Mouse (Mus musculus) neural tube, embryonic 15.5 days (tissue): ENCODE data around the gene Med18. TPM values are rescaled to one million over a fixed set of nuclear protein-coding genes. Genes with fewer than 3 reads are reported as not detected.
A peak's percentile ranks its signal among the peaks of the same experiment; 100 is the strongest.

Source experiments
- ATAC-seq: fragments of 200-750 bp; cut with Nextera tagmentation; 2 replicates; pipeline ENCODE4 v1.8.0; 2017; ENCODE audit warnings: mild to moderate bottlenecking, moderate TSS enrichment, moderate library complexity; ENCODE audit not compliant: low FRiP score
- H3K27ac ChIP-seq: fragments of 300-500 bp; sonication (generic); replicated peaks from 2 replicates; pipeline ENCODE4 v1.5.1; 2015; ENCODE audit warnings: mild to moderate bottlenecking, inconsistent platforms
- H3K27me3 ChIP-seq: fragments of 300-500 bp; sonication (generic); replicated peaks from 2 replicates; pipeline ENCODE4 v1.6.1; 2015; ENCODE audit warnings: inconsistent platforms
- H3K36me3 ChIP-seq: fragments of 300-500 bp; sonication (generic); 2 replicates; pipeline ENCODE4 v1.6.1; 2015; ENCODE audit warnings: inconsistent platforms
- H3K4me1 ChIP-seq: fragments of 300-500 bp; sonication (generic); 2 replicates; pipeline ENCODE4 v1.6.1; 2015; ENCODE audit warnings: inconsistent platforms
- H3K4me2 ChIP-seq: fragments of 300-500 bp; sonication (generic); 2 replicates; pipeline ENCODE4 v1.6.1; 2015; ENCODE audit warnings: inconsistent platforms, mild to moderate bottlenecking, moderate library complexity
- H3K4me3 ChIP-seq: fragments of 300-500 bp; sonication (generic); replicated peaks from 2 replicates; pipeline ENCODE4 v1.5.1; 2015; ENCODE audit warnings: mild to moderate bottlenecking, inconsistent platforms
- H3K9ac ChIP-seq: fragments of 300-500 bp; sonication (generic); replicated peaks from 2 replicates; pipeline ENCODE4 v1.6.1; 2015; ENCODE audit warnings: mild to moderate bottlenecking, inconsistent platforms
- H3K9me3 ChIP-seq: fragments of 300-500 bp; sonication (generic); replicated peaks from 2 replicates; pipeline ENCODE4 v1.6.1; 2016; ENCODE audit warnings: inconsistent platforms
- WGBS: fragments of 180-500 bp; shearing (Covaris S2); methylation state at CpG from one replicate; pipeline ENCODE4 v1.1.7; 2015; ENCODE audit warnings: mixed read lengths; 5-methylcytosine and 5-hydroxymethylcytosine counted together
- polyA plus RNA-seq: library from polyadenylated mRNA; unstranded; fragments of >200 nt; fragmentation: Nextera tagmentation; extraction: Ambion mirVana; gene quantifications from 2 replicates; pipeline ENCODE4 v1.2.1, GENCODE M21; 2015

Gene Med18
- polyA plus RNA-seq, 1 experiment from 2014 or later, result 13.9 TPM

- Histone ChIP-seq H3K9me3 (no peaks in the 10 kb centered on the region), H3K36me3 (no peaks in the 10 kb centered on the region), H3K4me2 (no peak overlapping the region), H3K27ac (no peak overlapping the region), H3K9ac (no peak overlapping the region), H3K27me3 (no peaks in the 10 kb centered on the region), H3K4me3 (no peak overlapping the region), H3K4me1 (no peaks in the 10 kb centered on the region)
- WGBS, result 79% methylated on average over 13 of the region's 13 CpGs
- no peak for ATAC-seq
Measured at GRCm38 (mm10) chr4:132475895-132476878, 12.5 kb upstream of the Med18 start.

- H3K4me3 ChIP-seq, result no peak overlapping the region
- WGBS, result 81% methylated on average over 4 of the region's 4 CpGs
- no peaks in the 10 kb centered on the region for H3K4me1 ChIP-seq
- no peak overlapping the region for H3K9ac ChIP-seq
- no peak overlapping the region for H3K27ac ChIP-seq
- H3K4me2 ChIP-seq, result no peak overlapping the region
- no peaks in the 10 kb centered on the region for H3K27me3 ChIP-seq
- no peaks in the 10 kb centered on the region for H3K9me3 ChIP-seq
- ATAC-seq, result no peak
- H3K36me3 ChIP-seq, result no peaks in the 10 kb centered on the region
Measured at GRCm38 (mm10) chr4:132474631-132475030, 10.9 kb upstream of the Med18 start.

- Histone ChIP-seq H3K27me3 (no peaks in the 10 kb centered on the region), H3K4me1 (no peaks in the 10 kb centered on the region), H3K36me3 (no peaks in the 10 kb centered on the region), H3K27ac (no peak overlapping the region), H3K9me3 (no peaks in the 10 kb centered on the region), H3K9ac (no peak overlapping the region), H3K4me2 (no peak overlapping the region), H3K4me3 (no peak overlapping the region)
- 92% methylated on average over 9 of the region's 9 CpGs for WGBS
- no peak for ATAC-seq
Measured at GRCm38 (mm10) chr4:132473411-132473810, 9.7 kb upstream of the Med18 start.

GRCm38 (mm10) chr4:132469873-132470272 lies 6.2 kb upstream of the Med18 start:
- H3K27me3 ChIP-seq, result no peaks in the 10 kb centered on the region
- no peak overlapping the region for H3K4me3 ChIP-seq
- no peaks in the 10 kb centered on the region for H3K9me3 ChIP-seq
- no peak overlapping the region for H3K27ac ChIP-seq
- WGBS, result 20% methylated on average over 3 of the region's 3 CpGs
- H3K4me2 ChIP-seq, result no peak overlapping the region
- no peaks in the 10 kb centered on the region for H3K4me1 ChIP-seq
- no peak overlapping the region for H3K9ac ChIP-seq
- H3K36me3 ChIP-seq, result no peaks in the 10 kb centered on the region
- ATAC-seq, result no peak

- WGBS, result 3% methylated on average over 5 of the region's 5 CpGs
- H3K4me2 ChIP-seq, result peak overlapping the region; percentile 69
- no peaks in the 10 kb centered on the region for H3K9me3 ChIP-seq
- peak overlapping the region; percentile 69 for H3K27ac ChIP-seq
- no peaks in the 10 kb centered on the region for H3K27me3 ChIP-seq
- peak overlapping the region; percentile 70 for H3K9ac ChIP-seq
- peaks cover 27% of the 10 kb centered on the region for H3K4me1 ChIP-seq
- peaks cover 18% of the 10 kb centered on the region for H3K36me3 ChIP-seq
- peak; percentile 28; the same call in 1 of the 2 replicates for ATAC-seq
- H3K4me3 ChIP-seq, result peak overlapping the region; percentile 80
Measured at GRCm38 (mm10) chr4:132464255-132464613, 513 bp upstream of the Med18 start.

GRCm38 (mm10) chr4:132462836-132463235 lies 885 bp downstream of the Med18 start:
- peak overlapping the region; percentile 80 for H3K4me3 ChIP-seq
- WGBS, result 10% methylated on average over 11 of the region's 11 CpGs
- H3K27me3 ChIP-seq, result no peaks in the 10 kb centered on the region
- peak overlapping the region; percentile 69 for H3K4me2 ChIP-seq
- H3K9me3 ChIP-seq, result no peaks in the 10 kb centered on the region
- no peak overlapping the region for H3K27ac ChIP-seq
- ATAC-seq, result no peak
- peak overlapping the region; percentile 70 for H3K9ac ChIP-seq
- peaks cover 30% of the 10 kb centered on the region for H3K36me3 ChIP-seq
- H3K4me1 ChIP-seq, result peaks cover 27% of the 10 kb centered on the region

GRCm38 (mm10) chr4:132460225-132460624 lies 3.5 kb downstream of the Med18 start:
- H3K27me3 ChIP-seq, result no peaks in the 10 kb centered on the region
- peaks cover 27% of the 10 kb centered on the region for H3K4me1 ChIP-seq
- no peak overlapping the region for H3K9ac ChIP-seq
- ATAC-seq, result no peak
- no peak overlapping the region for H3K27ac ChIP-seq
- WGBS, result 94% methylated on average over 8 of the region's 8 CpGs
- H3K4me2 ChIP-seq, result no peak overlapping the region
- no peaks in the 10 kb centered on the region for H3K9me3 ChIP-seq
- H3K36me3 ChIP-seq, result peaks cover 40% of the 10 kb centered on the region
- H3K4me3 ChIP-seq, result no peak overlapping the region

- Histone ChIP-seq H3K36me3 (peaks cover 36% of the 10 kb centered on the region), H3K27me3 (no peaks in the 10 kb centered on the region), H3K4me2 (no peak overlapping the region), H3K4me3 (no peak overlapping the region), H3K9me3 (no peaks in the 10 kb centered on the region), H3K27ac (no peak overlapping the region), H3K4me1 (no peaks in the 10 kb centered on the region), H3K9ac (no peak overlapping the region)
- no peak for ATAC-seq
- WGBS, result 95% methylated on average over 6 of the region's 6 CpGs
Measured at GRCm38 (mm10) chr4:132455561-132455960, 8.2 kb downstream of the Med18 start.

- peaks cover 32% of the 10 kb centered on the region for H3K36me3 ChIP-seq
- H3K9ac ChIP-seq, result no peak overlapping the region
Measured at GRCm38 (mm10) chr4:132455146-132455545, 8.6 kb downstream of the Med18 start.

GRCm38 (mm10) chr4:132454216-132454615 lies 9.5 kb downstream of the Med18 start:
- Histone ChIP-seq H3K27me3 (no peaks in the 10 kb centered on the region), H3K4me1 (no peaks in the 10 kb centered on the region), H3K9me3 (no peaks in the 10 kb centered on the region), H3K36me3 (peaks cover 22% of the 10 kb centered on the region), H3K4me3 (no peak overlapping the region), H3K9ac (no peak overlapping the region), H3K27ac (no peak overlapping the region), H3K4me2 (no peak overlapping the region)
- 89% methylated on average over 6 of the region's 6 CpGs for WGBS
- no peak for ATAC-seq

More at GRCm38 (mm10) chr4:132455146-132455545, 8.6 kb downstream of the Med18 start:
- H3K9me3 ChIP-seq, result no peaks in the 10 kb centered on the region
- H3K27me3 ChIP-seq, result no peaks in the 10 kb centered on the region
- H3K4me1 ChIP-seq, result no peaks in the 10 kb centered on the region
- no peak for ATAC-seq
- H3K27ac ChIP-seq, result no peak overlapping the region
- H3K4me2 ChIP-seq, result no peak overlapping the region
- no peak overlapping the region for H3K4me3 ChIP-seq
- WGBS, result 92% methylated on average over 3 of the region's 3 CpGs

GRCm38 (mm10) chr4:132449778-132450177 lies 13.9 kb downstream of the Med18 start:
- 91% methylated on average over 3 of the region's 3 CpGs for WGBS
- no peaks in the 10 kb centered on the region for H3K4me1 ChIP-seq
- H3K9ac ChIP-seq, result no peak overlapping the region
- no peak overlapping the region for H3K4me2 ChIP-seq
- H3K27me3 ChIP-seq, result no peaks in the 10 kb centered on the region
- H3K36me3 ChIP-seq, result no peaks in the 10 kb centered on the region
- H3K4me3 ChIP-seq, result no peak overlapping the region
- no peak for ATAC-seq
- H3K27ac ChIP-seq, result no peak overlapping the region
- H3K9me3 ChIP-seq, result no peaks in the 10 kb centered on the region

GRCm38 (mm10) chr4:132446105-132446504 lies 17.6 kb downstream of the Med18 start:
- H3K27ac ChIP-seq, result no peak overlapping the region
- no peak overlapping the region for H3K4me3 ChIP-seq
- no peak for ATAC-seq
- H3K36me3 ChIP-seq, result no peaks in the 10 kb centered on the region
- H3K9ac ChIP-seq, result no peak overlapping the region
- WGBS, result 89% methylated on average over 12 of the region's 12 CpGs
- no peaks in the 10 kb centered on the region for H3K4me1 ChIP-seq
- H3K4me2 ChIP-seq, result no peak overlapping the region
- no peaks in the 10 kb centered on the region for H3K27me3 ChIP-seq
- no peaks in the 10 kb centered on the region for H3K9me3 ChIP-seq
